Comparison of ENCODE assay signal across 8 mouse cellular contexts in the genomic region with DNA sequence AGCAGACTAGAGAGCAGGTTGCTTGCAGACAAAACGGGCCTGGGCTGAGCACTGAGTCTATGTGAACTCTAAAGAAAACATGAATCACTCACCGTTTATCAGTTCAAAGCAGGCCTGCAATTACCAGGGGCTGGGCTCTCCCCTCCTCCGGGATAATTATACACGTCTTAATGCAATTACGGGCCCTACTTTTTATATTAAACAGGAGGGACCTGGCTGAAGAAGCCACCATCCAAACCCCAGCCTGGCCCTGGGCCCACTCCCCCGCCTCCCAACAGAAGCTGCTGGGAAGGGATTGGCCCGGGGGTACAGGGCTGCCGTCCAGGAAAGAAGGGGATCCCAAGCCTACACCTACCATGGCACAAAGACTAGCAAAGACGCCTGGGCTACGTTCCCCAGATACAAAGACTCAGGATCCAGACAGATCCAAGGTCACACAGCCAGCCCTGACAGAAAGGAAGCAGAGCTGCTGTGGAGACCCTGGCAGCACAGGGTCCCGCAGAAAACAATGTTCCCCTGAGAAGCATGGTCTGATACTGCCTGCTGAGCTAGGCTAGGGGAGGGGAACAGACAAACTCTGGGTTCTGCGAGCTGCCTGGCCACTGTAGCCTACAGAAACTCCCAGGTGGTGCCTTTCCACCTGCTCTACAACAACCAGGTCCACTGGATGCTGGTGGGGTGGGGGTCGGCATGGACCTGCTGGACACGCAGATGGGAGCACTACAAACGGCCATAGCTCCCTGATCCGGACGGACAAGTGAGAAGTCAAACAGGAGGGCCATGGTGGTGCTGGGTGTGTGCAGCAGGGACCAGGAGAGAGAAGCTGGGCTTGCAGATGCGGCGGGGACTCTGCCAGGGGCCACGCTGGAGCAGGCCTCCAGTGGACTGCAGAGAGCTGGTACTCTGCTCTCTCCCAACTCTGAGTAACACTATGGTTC. TPM values are rescaled to one million over a fixed set of nuclear protein-coding genes. Genes with fewer than 3 reads are reported as not detected.
DNase-seq lines count a peak whose midpoint lies in the region; ATAC-seq and TF ChIP-seq lines count a peak whose summit lies in the region.

No protein-coding gene starts in this region.

- peak; percentile 64 for DNase-seq in adrenal gland, adult 2 months
- no peak for DNase-seq in adrenal gland, adult 8-10 months
- no peak for DNase-seq in midbrain, postnatal 0 days (ENCODE audit: low spot score)
- DNase-seq in spleen, postnatal 4 days (ENCODE audit: low spot score in 2 of 2), result no peak

- peak overlapping the region; percentile 100 for H3K9ac ChIP-seq in hindbrain, embryonic 13.5 days
- H3K9ac ChIP-seq in midbrain, postnatal 0 days (replicated peaks; ENCODE audit: low read length, poor library complexity, severe bottlenecking), result peak overlapping the region; percentile 92

- peaks cover 44% of the 10 kb centered on the region for H3K4me1 ChIP-seq in megakaryocyte, embryonic 14.5 days
- H3K4me1 ChIP-seq in hindbrain, embryonic 13.5 days (replicated peaks), result peaks cover 71% of the 10 kb centered on the region
- peaks cover 26% of the 10 kb centered on the region for H3K4me1 ChIP-seq in midbrain, postnatal 0 days (ENCODE audit: insufficient read depth, low read length)

- H3K36me3 ChIP-seq in megakaryocyte, embryonic 14.5 days (replicated peaks; ENCODE audit: low read length), result peaks cover 3% of the 10 kb centered on the region
- peaks cover 24% of the 10 kb centered on the region for H3K36me3 ChIP-seq in hindbrain, embryonic 13.5 days
- H3K36me3 ChIP-seq in midbrain, postnatal 0 days (ENCODE audit: insufficient read depth, low read length), result peaks cover 6% of the 10 kb centered on the region; the same call in 1 of the 2 replicates

- peak overlapping the region; percentile 91 for H3K27ac ChIP-seq in hindbrain, embryonic 13.5 days
- H3K27ac ChIP-seq in midbrain, postnatal 0 days (ENCODE audit: low read depth, low read length), result peak overlapping the region; percentile 38; the same call in 1 of the 2 replicates

- peak overlapping the region; percentile 93 for H3K4me2 ChIP-seq in hindbrain, embryonic 13.5 days
- peak overlapping the region; percentile 93 for H3K4me2 ChIP-seq in midbrain, postnatal 0 days (ENCODE audit: low read depth, low read length, poor library complexity, severe bottlenecking)

- 47% methylated on average over 20 of the region's 20 CpGs for WGBS in hindbrain, embryonic 13.5 days
- 35% methylated on average over 20 of the region's 20 CpGs for WGBS in midbrain, postnatal 0 days

- no peak for TF ChIP-seq CTCF in midbrain, postnatal 0 days (IDR thresholded peaks at IDR 0.05)

- H3K4me3 ChIP-seq in megakaryocyte, embryonic 14.5 days (replicated peaks), result peak overlapping the region; percentile 21
- peak overlapping the region; percentile 98 for H3K4me3 ChIP-seq in hindbrain, embryonic 13.5 days
- peak overlapping the region; percentile 88 for H3K4me3 ChIP-seq in midbrain, postnatal 0 days (ENCODE audit: low read depth, low read length)

- ATAC-seq in megakaryocyte, adult 5-6 weeks (ENCODE audit: poor library complexity, severe bottlenecking), result no peak
- no peak for ATAC-seq in hindbrain, embryonic 13.5 days (ENCODE audit: low FRiP score)
- no peak for ATAC-seq in midbrain, postnatal 0 days (ENCODE audit: low FRiP score)
- ATAC-seq in CD4-positive, CD25-positive, alpha-beta regulatory T cell, adult 4 months, result no peak

- peaks cover 5% of the 10 kb centered on the region; the same call in 1 of the 2 replicates for H3K9me3 ChIP-seq in megakaryocyte, embryonic 14.5 days
- H3K9me3 ChIP-seq in hindbrain, embryonic 13.5 days, result no peaks in the 10 kb centered on the region
- H3K9me3 ChIP-seq in midbrain, postnatal 0 days (ENCODE audit: low read length), result no peaks in the 10 kb centered on the region

- H3K27me3 ChIP-seq in megakaryocyte, embryonic 14.5 days (replicated peaks), result peaks cover 98% of the 10 kb centered on the region
- peaks cover 14% of the 10 kb centered on the region; the same call in 1 of the 2 replicates for H3K27me3 ChIP-seq in hindbrain, embryonic 13.5 days
- H3K27me3 ChIP-seq in midbrain, postnatal 0 days (ENCODE audit: insufficient read depth, low read length), result no peaks in the 10 kb centered on the region

RNA-seq across cellular contexts. Expression of gene Plxna1, which starts 2.4 kb away (rescaled TPM):
- 100 to 1,000 TPM in 1 of 2 experiments, 10 to 100 TPM in 1; 56.1 to 127 TPM for total RNA-seq in adrenal gland, adult 2 months (2021)
- polyA plus RNA-seq in adrenal gland, adult 2 months (2012; rRNA removed), result 71.8 and 101 TPM in 2 replicates
- 10 to 100 TPM; 65.9 to 85.2 (median 71.0) TPM for total RNA-seq in adrenal gland, adult 8-10 months (2022)
- polyA plus RNA-seq in megakaryocyte, embryonic 14.5 days (2012; ENCODE audit: insufficient read depth, low replicate concordance), result 2.1 and 2.9 TPM in 2 replicates
- total RNA-seq in megakaryocyte, adult 5-6 weeks (2015), result 0.91 and 2.7 TPM in 2 replicates
- 1.4 and 5.7 TPM in 2 replicates for total RNA-seq in megakaryocyte, adult 5-6 weeks (2017)
- polyA plus RNA-seq in hindbrain, embryonic 13.5 days (2015; fragmentation: Nextera tagmentation; extraction: Ambion mirVana), result 44.9 and 45.3 TPM in 2 replicates
- 220 and 234 TPM in 2 replicates for total RNA-seq in midbrain, postnatal 0 days (2014; rRNA removed)
- 46.5 and 50.1 TPM in 2 replicates for polyA plus RNA-seq in midbrain, postnatal 0 days (2015; fragmentation: Nextera tagmentation; extraction: Ambion mirVana)
- 1 to 10 TPM in 1 of 2 experiments, under 1 TPM in 1; 0.90 to 1.8 TPM for polyA plus RNA-seq in CD4-positive, CD25-positive, alpha-beta regulatory T cell, adult 4 months (2017; shearing (Covaris generic))

Comparison
In these comparisons a context has a peak if more than half of its experiments do, and no peak if none do; other contexts are left out.
1. H3K4me3 ChIP-seq: peak in every context shown above with its lines; median percentile 98 in hindbrain, embryonic 13.5 days; 88 in midbrain, postnatal 0 days; 21 in megakaryocyte, embryonic 14.5 days.
2. RNA of gene Plxna1, which starts 2.4 kb away (polyA plus RNA-seq): 71.8 to 101 TPM in adrenal gland, adult 2 months, 46.5 to 50.1 TPM in midbrain, postnatal 0 days and 44.9 to 45.3 TPM in hindbrain, embryonic 13.5 days; 2.1 to 2.9 TPM in megakaryocyte, embryonic 14.5 days and 0.90 to 1.8 TPM in CD4-positive, CD25-positive, alpha-beta regulatory T cell, adult 4 months; every median in the first group is over 10 times any median in the second.